Mouse (Mus musculus): ENCODE data around the gene Plgrkt.
A peak's percentile ranks its signal among the peaks of the same experiment; 100 is the strongest.

Gene Plgrkt

DNA sequence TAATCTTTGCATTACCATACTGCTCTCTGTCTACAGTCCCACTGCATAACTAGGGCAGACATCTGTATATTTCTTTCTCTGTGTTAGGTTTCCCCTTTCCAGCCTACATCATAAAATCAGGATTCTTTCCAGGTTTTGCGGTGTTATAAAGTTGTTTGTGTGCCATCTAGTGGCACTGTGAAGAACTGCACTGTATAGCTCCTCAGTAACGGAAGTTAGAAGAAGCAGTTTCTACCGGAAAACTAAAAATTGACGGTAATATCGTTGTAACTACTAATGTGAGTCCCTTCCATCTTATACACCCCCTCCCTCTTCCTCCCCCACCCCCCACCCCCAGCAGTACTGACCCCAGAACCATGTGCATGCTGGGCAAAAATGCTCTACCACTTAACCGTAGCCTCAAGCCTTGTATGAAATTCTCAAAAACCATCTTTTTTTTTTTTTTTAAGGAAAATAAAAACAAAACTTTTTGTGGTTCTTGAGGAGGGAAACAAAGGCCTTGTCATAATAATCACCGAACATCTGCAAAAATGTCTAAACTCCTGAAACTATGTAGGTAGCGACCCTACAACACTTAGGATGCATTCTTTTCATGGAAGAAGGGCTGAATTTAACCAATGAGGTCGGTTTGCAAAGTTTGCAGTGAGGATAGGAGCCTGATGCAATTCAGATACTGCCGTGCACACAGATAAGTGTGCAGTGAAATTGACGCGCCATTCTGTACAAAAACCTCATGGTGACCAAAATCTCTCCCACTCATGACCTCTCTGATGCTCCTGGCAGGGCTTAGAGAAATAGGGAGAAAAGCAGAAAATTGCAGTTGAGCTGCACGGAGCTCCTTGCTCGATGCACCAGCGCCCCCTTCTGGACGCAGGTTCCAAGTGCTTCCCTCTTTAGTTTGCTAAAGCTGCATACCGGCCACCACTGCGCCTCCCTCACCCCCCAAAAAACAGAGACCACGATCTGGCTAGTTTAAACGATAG, 12.0 kb downstream of the Plgrkt start:
- peak; percentile 95 for DNase-seq (ENCODE audit: low read depth)

DNA sequence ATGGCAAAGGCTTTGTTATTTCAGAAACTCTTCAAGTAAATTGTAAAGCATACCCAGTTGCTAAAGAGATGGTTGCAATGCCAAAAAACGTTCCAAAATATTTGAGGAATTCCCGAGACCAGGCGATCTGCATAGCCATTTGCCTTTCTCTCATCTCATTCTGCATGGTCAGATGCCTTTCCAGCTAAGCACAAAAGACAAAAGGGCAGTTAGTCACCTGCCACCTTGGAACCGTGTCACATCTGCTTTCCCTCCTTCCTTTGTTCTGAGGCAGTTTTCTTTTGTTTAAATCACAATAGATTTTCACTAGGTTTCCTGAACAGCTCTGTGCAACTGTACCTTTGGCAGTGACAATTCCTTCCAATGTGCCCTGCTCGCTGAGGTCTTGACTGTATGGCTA, 16.2 kb downstream of the Plgrkt start:
- DNase-seq (ENCODE audit: low read depth) = no peak

DNA sequence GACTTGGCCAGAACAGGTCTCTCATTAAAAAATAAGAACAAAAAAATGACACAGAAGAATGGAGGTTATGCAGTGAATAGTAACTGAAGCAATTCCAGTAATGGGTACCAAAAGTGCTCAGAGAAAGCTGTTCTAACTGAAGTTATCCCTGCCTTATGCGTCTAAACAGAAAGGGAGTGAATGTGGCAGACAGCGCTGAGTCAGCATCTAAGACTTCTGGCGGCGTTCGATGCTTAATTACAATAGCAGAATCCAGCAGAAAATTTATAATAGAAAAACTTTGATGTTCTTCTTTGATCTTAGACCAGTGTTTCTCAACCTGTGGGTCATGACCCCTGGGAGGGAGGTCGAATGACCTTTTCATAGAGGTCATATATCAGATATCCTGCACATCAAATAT, 21.6 kb downstream of the Plgrkt start:
- DNase-seq (ENCODE audit: low read depth) = no peak

DNA sequence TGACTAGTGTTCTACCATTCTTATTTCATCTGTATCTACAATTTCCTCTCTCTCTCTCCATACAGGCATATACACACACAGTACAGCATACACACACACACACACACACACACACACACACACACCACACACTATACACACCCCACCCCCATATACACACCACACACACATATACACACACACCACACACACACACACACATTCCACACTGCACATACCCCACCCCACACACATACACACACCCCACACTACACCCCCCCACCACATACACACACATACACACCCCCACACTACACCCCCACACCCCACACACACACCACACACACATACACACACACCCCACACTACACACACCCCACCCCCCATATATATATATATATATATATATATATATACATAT, 22.3 kb downstream of the Plgrkt start:
- no peak for DNase-seq (ENCODE audit: low read depth)

DNA sequence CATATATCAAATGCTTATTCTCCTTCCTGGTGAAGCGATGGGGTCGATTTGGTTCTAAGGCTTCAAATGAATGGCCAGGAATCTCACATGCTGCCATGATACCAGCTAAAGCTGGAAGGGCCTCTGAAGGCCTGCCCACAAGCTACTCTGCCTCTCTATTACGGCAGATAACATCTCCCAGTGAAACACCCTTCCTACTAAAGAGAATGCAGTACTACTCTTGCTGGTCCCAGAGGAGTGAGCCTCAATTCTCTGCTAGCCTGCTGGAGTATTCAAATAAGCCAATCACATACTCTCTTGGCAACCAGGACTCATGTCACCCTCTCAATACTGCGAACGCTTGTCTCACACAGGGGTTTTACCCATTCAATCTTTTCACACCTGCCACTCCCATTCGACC, 24.9 kb downstream of the Plgrkt start:
- no peak for DNase-seq (ENCODE audit: low read depth)

DNA sequence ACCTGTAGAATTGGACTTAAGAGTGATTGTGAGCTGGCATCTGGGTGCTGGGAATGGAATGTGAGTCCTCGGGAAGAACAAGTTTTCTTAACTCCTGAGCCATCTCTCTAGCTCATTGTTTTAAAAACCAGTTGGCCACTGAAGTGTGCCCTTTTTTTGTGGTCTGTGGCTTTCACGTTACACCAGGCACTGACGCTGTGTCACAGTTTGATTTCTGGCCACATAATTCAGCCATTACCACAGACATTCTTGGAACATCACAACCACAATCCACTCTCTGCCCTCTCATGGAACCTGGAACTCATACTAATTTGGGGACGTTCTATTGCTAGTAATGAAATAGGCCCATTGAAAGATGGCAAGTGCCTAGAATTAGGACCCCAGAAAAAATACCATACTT, 26.2 kb downstream of the Plgrkt start:
- no peak for DNase-seq (ENCODE audit: low read depth)

DNA sequence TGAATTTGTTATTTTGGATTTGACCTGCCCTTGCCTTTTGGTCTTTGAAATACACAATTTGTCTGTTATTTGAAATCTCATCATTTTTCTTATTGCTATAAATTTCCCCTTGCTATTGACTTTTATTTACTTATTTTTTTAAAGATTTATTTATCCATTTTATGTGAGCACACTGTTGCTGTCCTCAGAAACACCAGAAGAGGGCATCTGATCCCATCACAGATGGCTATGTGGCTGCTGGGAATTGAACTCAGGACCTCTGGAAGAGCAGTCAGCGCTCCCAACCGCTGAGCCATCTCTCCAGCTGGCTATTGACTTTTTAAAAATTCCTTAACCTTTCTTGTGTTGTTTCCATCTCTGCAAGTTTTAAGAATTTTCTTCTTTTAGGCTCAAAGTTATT, 30.6 kb downstream of the Plgrkt start:
- no peak for DNase-seq (ENCODE audit: low read depth)

DNA sequence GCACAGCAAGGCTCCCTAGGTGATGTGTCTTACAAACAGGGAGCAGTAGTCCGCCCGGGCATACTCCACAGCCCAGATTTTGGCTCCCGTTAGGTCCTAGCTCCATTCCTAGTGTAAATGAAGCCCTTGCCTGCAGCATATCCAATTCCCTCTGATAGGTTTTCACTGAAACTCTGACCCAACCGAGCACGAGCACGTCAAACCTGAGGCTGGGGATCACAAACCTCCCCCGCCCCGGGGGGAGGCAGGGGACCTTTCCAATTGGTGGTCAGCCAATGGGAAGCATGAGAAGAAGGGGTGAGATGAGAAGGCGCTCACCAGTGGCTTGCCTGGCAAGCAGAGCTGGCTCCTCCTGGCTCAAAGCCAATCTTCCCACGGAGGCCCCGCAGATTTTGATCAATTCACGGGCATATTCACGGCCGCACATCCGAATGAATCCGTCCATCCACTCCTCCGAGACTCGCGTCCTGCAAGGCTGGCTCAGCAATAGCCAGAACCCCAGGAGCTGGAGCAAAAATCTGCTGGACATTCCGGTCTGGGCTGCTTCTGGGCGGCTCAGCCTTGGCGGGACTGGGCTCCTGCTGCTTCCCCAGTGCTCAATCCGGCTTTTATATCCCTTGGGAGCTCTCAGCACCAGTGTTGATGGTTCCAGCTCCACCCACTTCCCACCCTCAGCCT, 33.0 kb downstream of the Plgrkt start, which contains the start of gene Rln1:
Gene Rln1 (minus strand): TSS at position 603 of the 678 bp plus-strand sequence.
- DNase-seq (ENCODE audit: low read depth) = no peak

DNA sequence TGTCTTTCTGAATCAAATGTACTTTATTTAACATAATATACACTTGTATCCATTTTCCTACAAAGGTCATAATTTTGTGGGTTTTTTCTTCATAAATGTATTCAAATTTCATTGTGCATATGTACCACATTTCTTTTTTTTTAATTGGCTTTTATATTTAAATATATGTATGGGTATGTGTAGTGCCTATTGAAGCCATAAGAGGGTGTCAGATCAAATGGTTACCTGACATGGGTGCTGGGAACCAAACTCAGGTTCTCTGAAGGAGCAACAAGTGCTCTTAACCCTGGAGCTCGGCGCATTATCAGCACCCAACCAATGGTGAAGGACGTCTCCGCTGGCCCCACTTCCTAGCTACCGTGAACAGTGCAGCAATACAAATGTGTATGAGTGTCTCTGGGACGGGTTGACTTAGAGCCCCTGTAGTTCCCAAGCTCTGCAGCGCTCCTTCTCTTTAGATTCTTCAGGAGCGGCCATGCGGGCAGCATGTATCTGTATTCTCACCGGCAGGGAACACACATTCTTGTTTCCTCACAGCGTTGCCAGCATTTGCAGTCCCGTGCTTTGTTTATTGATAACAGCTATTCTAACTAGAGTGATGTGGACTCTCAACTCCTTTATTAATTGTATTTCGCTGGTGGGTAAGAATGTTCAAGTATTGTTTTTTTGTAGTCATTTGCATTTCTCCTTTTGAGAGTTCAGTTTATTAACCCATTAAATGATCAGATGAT, 40.2 kb downstream of the Plgrkt start:
- peak; percentile 25 for DNase-seq (ENCODE audit: low read depth)

DNA sequence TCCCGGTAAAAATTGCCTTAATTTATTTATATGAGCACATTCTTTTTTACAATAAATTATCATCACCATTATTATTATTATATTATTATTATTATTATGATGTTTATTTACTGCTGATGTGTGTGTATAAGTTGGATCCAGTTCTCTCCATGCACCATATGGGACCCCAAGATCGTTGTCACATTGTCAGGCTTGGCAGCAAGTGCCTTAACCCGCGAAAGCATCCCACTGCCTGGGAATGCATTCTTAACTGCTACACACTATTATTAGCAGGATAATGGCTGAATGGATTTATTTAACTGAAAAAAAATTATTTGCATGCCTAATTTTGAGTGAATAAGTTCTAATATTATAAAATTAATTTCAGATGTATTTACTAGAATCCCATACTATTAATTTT, 40.8 kb downstream of the Plgrkt start:
- DNase-seq (ENCODE audit: low read depth) = no peak

DNA sequence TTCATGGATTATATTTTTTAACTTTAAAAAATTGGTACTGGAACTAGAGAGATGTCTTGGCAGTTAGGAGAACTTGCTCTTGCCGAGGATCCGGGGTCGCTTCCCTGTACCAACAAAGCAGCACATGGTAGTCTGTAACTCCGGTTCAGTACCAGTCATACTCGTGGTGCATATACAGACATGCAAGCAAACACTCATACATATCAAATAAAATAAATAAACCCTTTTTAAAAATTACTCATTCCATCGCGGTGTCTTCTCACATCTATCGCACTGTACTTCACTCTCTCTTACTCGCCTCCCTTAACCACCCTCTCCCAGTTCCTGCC, 41.4 kb downstream of the Plgrkt start:
- DNase-seq (ENCODE audit: low read depth) = peak; percentile 25

DNA sequence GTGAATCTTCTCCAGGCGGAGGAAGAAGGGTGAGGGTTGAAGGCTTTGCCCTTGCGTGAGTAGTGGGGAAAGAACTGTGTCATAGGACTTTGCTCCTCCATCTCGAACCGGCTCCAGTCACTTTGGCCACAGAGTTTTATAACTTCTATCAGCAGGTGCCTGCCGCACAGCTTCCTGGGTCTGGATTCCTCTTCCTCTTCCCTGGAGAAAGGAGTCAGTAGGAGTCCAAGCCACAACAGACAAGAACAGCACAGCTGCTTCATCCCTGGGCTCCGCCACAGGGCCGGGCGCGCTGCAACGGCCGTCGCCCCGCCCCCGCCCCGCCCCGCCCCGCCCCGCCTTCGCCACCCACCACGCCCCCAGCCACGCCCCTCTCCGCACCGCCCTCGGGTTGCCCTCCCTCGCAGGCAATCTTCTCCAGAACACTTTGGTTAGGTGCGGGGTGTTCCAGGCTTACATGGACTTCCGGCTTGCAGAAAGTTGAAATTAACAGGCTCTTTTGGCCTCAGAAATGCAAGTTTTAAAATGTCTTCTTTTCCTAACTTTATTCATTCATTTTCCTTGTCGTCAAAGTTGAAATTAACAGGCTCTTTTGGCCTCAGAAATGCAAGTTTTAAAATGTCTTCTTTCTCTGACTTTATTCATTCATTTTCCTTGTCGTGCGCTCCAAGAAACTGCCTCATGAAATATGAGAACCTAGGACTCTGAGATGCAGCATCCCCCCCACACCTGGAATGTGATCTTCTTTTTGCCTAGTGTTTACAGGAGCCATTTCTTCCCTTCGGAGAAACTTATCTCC, 41.9 kb downstream of the Plgrkt start, which contains the start of gene Insl6:
Gene Insl6 (minus strand): TSS at position 304 of the 799 bp plus-strand sequence.
- peak; percentile 80 for DNase-seq (ENCODE audit: low read depth)

DNA sequence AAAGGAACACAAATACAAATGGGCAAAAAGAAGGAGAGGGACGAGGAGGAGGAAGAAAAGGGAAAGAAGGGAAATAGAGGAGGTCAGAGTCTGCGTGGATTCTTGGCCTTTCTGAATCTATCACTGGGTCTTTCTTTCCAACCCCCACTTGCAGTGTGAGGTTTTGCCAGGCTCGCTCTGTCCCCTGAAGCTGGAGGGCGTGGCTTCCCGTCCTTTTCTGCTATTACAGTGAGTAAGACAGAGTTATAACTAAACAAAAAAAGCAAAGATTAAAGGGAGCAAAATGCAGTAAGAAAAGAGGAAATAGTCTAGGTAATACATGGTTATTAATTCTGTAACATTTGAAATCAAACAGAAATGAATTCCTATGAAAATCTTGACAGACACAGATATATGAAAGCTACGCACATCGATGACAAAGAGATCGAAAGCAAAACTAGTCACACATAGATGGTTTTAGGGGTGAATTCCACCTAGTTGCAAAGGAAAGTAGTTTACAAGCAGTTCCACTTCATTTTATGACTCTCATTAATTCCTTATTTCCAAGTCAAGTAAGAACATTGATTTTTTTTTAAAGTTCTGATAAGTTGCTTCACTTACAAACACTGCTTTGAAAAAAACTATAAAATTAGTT, 43.7 kb downstream of the Plgrkt start:
- peak; percentile 85 for DNase-seq (ENCODE audit: low read depth)

DNA sequence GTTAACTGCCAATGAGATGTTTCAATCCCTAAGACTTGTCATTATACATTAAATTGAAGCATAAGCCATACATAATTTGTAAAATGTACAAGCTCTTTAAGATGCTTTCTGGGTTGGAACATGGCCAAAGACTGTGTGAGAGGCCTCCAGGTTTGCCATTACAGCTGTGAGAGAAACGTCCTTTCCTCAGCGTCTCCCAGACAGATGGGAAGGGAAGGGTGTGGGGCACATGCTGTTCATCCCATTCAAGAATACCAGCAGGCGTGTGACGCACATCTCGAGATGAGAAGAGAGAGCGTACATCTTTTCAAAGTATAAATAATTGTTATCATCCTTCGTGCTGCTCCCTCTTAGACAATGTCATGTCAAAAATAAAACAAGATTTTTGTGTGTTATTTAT, 54.5 kb downstream of the Plgrkt start:
- no peak for DNase-seq (ENCODE audit: low read depth)

DNA sequence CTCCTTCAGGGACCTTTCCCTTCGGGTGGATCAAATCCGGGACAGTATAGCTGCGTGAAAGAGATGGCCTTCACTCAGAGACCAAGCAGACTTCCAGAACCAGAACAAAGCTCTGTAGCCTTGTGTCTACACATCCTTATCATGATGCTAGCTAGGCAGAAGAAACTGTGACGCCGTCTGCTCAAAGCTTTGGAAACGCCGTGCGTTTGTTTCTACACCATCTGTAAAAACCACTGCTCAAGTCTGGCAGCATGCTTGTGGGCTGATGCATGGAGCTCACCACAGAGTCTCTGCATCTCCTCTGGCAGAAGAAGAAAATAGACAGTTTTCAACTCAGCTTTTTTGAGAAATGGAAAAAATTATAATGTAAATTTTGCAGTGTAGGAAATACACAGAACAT, 55.4 kb downstream of the Plgrkt start:
- no peak for DNase-seq (ENCODE audit: low read depth)

DNA sequence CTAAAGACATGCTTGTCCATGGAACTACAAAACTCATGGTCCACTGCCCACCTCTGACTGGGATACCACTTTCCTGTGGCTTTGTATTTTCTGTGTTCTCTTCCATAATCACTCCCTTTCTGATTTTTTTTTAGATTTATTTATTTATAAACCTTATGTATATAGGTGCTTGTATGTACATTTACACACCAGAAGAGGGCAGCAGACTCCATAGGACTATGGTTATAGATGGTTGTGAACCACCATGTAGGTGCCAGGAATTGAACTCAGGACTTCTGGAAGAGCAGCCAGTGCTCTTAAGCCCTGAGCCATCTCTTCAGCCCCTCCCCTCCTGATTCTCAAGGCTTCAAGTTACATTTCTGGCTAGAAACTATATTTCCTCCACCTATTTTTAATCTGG, 58.4 kb downstream of the Plgrkt start:
- peak; percentile 23 for DNase-seq (ENCODE audit: low read depth)

DNA sequence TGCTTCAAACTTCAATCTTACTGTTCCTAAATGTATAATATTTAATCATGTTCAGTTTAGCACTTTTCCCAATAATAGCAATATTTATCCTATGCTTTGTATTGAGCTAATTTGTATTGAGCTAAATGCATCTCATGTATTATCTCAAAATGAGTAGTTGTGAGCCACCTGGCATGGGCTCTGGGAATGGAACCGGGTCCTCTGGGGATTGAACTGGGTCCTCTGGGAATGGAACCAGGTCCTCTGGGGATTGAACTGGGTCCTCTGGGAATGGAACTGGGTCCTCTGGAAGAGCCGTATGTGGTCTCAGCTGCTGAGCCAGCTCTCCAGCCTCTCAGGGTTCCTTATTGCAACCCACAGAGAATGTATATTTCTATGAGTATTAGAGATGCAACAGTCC, 65.1 kb downstream of the Plgrkt start:
- no peak for DNase-seq (ENCODE audit: low read depth)

DNA sequence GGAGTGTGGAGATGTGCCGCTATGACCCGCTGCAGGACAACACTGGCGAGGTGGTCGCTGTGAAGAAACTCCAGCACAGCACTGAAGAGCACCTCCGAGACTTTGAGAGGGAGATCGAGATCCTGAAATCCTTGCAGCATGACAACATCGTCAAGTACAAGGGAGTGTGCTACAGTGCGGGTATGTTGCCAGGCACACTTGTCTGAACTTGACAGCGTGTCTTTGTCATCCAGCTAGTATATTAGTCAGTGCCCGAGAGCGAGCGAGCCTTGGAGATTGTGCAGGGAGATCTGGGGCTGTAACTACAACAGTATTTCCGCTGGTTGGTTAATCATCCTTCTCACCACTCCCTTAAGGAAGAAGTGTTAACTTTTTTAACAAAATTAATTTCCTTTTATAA, 66.3 kb downstream of the Plgrkt start:
- no peak for DNase-seq (ENCODE audit: low read depth)

All from induced T-regulatory cell, adult 2 months (primary cell).